Mouse (Mus musculus): ENCODE results near the gene Lrrc4.

DNA sequence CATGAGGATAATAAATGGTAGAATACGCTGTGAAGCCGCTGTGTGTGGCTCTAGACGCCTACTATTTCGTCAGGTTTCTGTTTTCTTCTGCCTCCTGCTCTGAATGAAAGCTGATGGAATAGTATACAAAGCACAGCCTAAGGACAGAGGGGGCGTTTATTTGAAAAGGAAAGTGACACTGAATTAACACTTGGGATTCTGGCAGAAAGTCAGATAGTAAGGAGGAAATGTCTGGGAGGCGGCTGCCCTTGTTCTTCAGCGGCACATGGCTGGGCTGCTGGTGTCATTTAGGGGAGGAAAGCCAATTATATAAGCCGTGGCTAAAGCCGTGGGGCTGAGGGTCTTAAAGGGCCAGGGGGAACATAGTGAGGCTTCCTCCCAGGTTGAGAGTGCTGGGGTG is 36.2 kb downstream of the Lrrc4 start:
- TF ChIP-seq CTCF (IDR thresholded peaks at IDR 0.05; ENCODE audit: low read depth, low read length) (no peak), POLR2A (IDR thresholded peaks at IDR 0.05; ENCODE audit: insufficient read depth, low read length) (no peak)

All from ES-Bruce4 (cell line).